Mouse (Mus musculus) left cerebral cortex, postnatal 14 days (tissue): ENCODE data around the gene Zcchc24. TPM values are rescaled to one million over a fixed set of nuclear protein-coding genes. Genes with fewer than 3 reads are reported as not detected.

ENCODE experiments used
- DNase-seq, 2 experiments: peaks; one replicate each; pipeline ENCODE4 v3.0.0; 2021 to 2022; ENCODE audit warnings: low spot score in 2 of 2, mixed read lengths in 1 of 2
- intact Hi-C: fragments of 180-260 bp; cut with DNase I; formaldehyde crosslinking; loops from one replicate; pipeline ENCODE4 v1.15.1; 2025
- total RNA-seq, 2 experiments: library from RNA; stranded (reverse); gene quantifications; 2 replicates each; pipeline ENCODE4 v1.2.3; 2021

Zcchc24 gene
- total RNA-seq, 2 experiments from 2014 or later, result 41.9 to 43.9 TPM

DNA sequence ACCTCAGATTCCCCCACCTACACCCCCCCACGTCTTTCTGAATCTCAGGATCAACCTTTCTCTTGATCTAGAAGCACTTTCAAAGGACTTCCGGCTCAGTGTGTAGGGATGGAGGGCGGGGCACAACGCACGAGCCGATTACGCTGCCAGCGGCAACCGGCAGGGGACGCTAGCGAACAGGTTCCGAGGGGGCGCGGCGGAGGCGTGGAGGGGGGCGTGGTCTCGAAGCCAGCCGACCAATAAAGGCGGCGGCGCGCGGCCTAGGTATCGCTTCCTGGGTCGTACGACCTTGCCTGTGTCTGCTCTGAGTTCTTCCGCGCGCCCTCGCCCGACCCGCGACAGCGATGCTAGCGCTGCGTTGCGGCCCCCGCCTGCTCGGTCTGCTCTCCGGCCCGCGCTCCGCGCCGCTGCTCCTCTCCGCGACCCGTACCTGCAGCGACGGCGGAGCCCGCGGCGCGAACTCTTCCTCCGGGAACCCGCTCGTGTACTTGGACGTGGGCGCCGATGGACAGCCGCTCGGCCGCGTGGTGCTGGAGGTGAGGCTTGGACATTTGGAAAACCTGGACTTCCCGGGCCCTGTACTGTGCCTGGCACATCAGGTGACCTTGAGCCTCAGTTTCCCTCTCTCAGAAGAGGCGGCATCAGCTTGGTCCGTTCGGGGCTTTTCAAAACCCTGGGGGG lies 74.8 kb downstream of the Zcchc24 start, which contains the start of gene Ppif:
Ppif (plus strand) TSS at position 267 of the 681 bp plus-strand sequence.
- intact Hi-C loops, result no loop called here

GRCm38 (mm10) chr14:25693271-25693887 lies 75.5 kb downstream of the Zcchc24 start:
- no peak for DNase-seq
- intact Hi-C loops, result no loop called here

More for the DNA sequence above, 74.8 kb downstream of the Zcchc24 start, which contains the start of gene Ppif:
- DNase-seq, result peak; percentile 95 to 96

DNA sequence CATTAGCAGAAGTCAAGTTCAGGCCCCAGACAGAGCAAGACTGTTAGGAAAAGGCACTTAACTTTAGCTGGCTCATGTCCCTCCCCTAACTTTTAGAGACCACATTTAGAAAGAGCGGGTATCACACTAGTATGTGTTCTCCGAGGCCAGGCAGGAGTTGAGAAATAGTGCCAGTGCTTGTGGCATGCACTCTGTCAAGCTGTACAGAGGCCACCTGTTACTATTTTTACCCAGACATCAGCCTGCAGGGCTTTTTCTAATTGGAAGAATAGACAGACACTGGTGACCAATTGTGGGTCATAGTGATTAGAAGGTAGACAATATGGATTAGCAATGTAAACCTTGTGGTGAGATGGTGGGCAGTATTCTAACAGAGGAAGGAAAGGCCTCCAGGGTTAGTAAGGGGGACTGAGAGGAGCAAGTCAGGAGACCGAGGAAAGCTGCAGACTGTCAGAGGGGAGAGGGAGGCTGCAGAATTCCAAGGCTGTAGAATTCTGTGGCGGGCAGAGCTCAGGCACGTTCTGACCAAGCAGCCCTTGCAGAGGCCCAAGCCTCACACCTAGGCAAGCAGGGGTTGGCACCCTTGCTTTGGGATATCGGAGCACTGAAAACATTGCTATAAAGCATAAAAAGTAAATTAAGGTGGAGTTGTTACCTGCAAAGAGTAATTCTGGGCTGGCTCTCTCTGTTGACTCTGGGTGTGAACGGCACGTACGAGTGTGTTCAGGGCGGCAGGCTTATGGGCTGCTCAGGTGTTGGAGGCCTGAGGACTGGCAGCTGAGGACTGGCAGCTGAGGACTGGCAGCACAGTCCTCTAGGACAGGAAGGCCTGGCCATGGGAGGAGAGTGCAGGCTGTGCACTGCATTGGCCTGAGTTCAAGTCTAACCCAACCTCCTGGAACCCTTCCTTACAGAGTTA lies 81.6 kb downstream of the Zcchc24 start:
- intact Hi-C loops, result no loop called here
- no peak for DNase-seq

- no peak for DNase-seq
- intact Hi-C loops, result no loop called here
These were observed 82.5 kb downstream of the Zcchc24 start for GRCm38 (mm10) chr14:25686216-25686945.

GRCm38 (mm10) chr14:25682020-25682419 lies 86.8 kb downstream of the Zcchc24 start:
- intact Hi-C loops, result no loop called here
- DNase-seq, result no peak

GRCm38 (mm10) chr14:25679625-25680024 lies 89.2 kb downstream of the Zcchc24 start:
- intact Hi-C loops, result no loop called here
- DNase-seq, result no peak

- intact Hi-C loops, result loop anchor here (2.0 kb wide), 1 partner anchor 59 kb away; no protein-coding TSS in a partner anchor
- no peak for DNase-seq
These were observed 101.3 kb downstream of the Zcchc24 start for GRCm38 (mm10) chr14:25667587-25667986.

GRCm38 (mm10) chr14:25666668-25667376 lies 102.0 kb downstream of the Zcchc24 start:
- intact Hi-C loops, result loop anchor here (2.0 kb wide), 1 partner anchor 58 kb away; no protein-coding TSS in a partner anchor
- no peak for DNase-seq

DNA sequence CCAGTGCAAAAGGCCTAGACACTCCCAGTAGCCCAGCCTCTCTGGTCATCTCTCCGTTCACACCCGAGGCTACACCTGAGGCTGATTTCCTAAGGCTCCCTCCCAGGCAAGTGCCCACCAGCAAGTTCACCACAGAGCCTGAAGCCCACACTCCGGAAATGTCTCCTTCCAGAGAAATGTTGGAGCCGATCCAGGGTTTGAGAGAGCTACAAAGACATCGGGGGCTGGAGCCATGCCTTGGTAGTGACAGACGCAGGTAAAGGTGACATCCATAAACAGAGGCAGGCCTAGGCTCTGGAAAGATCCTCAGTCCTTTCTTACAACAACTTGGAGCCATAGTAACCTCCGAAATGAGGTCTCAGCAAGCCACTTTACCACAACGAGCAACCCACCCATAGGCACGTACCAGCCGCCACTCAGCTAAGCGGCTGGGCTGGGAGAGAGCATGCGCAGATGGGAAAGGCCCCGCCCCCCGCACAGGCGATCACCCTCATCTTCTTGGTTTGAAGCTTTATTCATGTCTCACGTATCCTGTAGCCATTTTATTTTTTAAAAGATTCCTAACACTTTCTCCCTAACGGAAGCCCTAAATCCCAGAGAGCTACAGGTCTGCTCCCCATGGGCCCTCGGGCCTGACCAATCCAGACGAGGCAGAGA lies 103.4 kb downstream of the Zcchc24 start:
- DNase-seq, result no peak

GRCm38 (mm10) chr14:25664310-25664695 lies 104.5 kb downstream of the Zcchc24 start:
- no peak for DNase-seq
- intact Hi-C loops, result no loop called here

More for the DNA sequence above, 103.4 kb downstream of the Zcchc24 start:
- intact Hi-C loops, result no loop called here

- intact Hi-C loops, result no loop called here
- DNase-seq, result no peak
These were observed 105.1 kb downstream of the Zcchc24 start for GRCm38 (mm10) chr14:25663649-25664309.

Other genes with a start within 250 kb of the Zcchc24 start
- 10 to 100 TPM; 23.5 to 25.2 TPM for gene Ppif, start 74.9 kb downstream of the Zcchc24 start, total RNA-seq
- gene Anxa11, start 73.1 kb upstream of the Zcchc24 start, total RNA-seq, result 10 to 100 TPM; 14.1 to 14.8 TPM
- not detected for gene Plac9a, start 134.1 kb upstream of the Zcchc24 start, total RNA-seq
- 1 to 10 TPM; 6.1 to 8.4 TPM for gene Tmem254a, start 158.6 kb upstream of the Zcchc24 start, total RNA-seq
- not detected for gene Cphx1, start 169.3 kb upstream of the Zcchc24 start, total RNA-seq
- under 1 TPM in 1 of 2 experiments, not detected in 1; 0.53 TPM for gene Duxbl1, start 209.5 kb upstream of the Zcchc24 start, total RNA-seq